21 mouse cellular contexts compared by ENCODE assay signal in the genomic region with DNA sequence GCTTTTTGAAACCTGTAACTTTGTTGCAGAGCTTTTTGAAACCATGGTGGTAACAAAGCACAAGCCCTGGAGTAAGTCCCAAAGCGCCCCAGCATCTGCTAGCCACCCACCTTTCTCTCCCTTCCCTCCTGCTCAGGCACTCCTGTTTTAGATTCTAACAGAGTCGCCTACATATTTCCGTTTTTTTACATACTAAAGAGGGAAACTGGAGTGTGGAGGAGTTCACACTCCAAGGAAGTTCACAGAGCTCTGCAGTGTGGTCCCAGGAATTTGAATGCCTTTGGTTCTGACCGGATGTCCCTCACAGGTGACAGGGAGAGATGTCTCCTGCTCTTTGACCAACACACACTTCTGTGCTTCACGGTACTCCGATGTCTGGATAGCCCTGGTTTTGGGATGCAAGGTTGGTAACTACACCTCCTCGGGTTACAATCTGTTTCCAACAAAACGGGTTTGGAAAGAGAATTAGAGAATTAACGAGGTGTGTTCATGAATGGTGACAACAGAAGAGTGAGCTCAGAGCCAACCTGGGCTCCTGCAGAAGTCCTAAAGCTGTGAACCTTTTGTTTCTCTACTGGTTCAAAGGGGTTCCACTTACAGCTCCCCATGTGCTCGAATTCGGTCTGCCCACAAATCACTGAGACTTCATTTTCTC.
DNase-seq lines count a peak whose midpoint lies in the region; ATAC-seq and TF ChIP-seq lines count a peak whose summit lies in the region.
"Had no signal": no experiment of that assay in that cellular context is flagged by ENCODE, and none has a peak within 500 bp of the region (broad histone marks: within the 10 kb centered on the region; RNA-seq: fewer than 3 reads in every experiment).

No protein-coding gene starts in this region.

- no peaks in the 10 kb centered on the region; the same call in 1 of the 2 replicates for H3K4me1 ChIP-seq in lung, embryonic 14.5 days (ENCODE audit: insufficient read depth)
- peaks cover 29% of the 10 kb centered on the region for H3K4me1 ChIP-seq in heart, embryonic 10.5 days
- H3K4me1 ChIP-seq in midbrain, embryonic 11.5 days (ENCODE audit: control insufficient read depth, insufficient read depth, low read length): peaks cover 13% of the 10 kb centered on the region

- H3K9me3 ChIP-seq in lung, embryonic 14.5 days (ENCODE audit: low read depth, low read length): no peaks in the 10 kb centered on the region
- H3K9me3 ChIP-seq in heart, embryonic 10.5 days: no peaks in the 10 kb centered on the region
- H3K9me3 ChIP-seq in midbrain, embryonic 11.5 days (ENCODE audit: control insufficient read depth, low read length): no peaks in the 10 kb centered on the region
- H3K9me3 ChIP-seq: embryonic facial prominence, embryonic 10.5 days; hindbrain, embryonic 13.5 days; kidney, embryonic 15.5 days; midbrain, embryonic 12.5 days had no signal

- no peak overlapping the region for H3K4me2 ChIP-seq in lung, embryonic 14.5 days
- no peak overlapping the region for H3K4me2 ChIP-seq in midbrain, embryonic 11.5 days
- H3K4me2 ChIP-seq: hindbrain, embryonic 13.5 days; kidney, embryonic 15.5 days; liver, embryonic 11.5 days; midbrain, embryonic 12.5 days had no signal

- DNase-seq in frontal cortex, postnatal 10 days (ENCODE audit: low spot score in 2 of 2): no peak
- DNase-seq in lung, embryonic 14.5 days: no peak
- no peak for DNase-seq in lung, postnatal 36 days
- peak; percentile 62 to 64 for DNase-seq in left cerebral cortex, postnatal 36 days (ENCODE audit: low spot score in 2 of 2)
- peak; percentile 88 for DNase-seq in telencephalon, adult 2 months (ENCODE audit: low read depth, low spot score)
- no peak for DNase-seq in heart, embryonic 10.5 days (ENCODE audit: low spot score)
- DNase-seq in midbrain, embryonic 11.5 days (ENCODE audit: low spot score, missing footprints): no peak
- DNase-seq: cerebellum, adult 11-12 months; cerebellum, postnatal 36 days; gastrocnemius, postnatal 10 days; heart, postnatal 14 days; lung, adult 2 months; thymus, postnatal 36 days had no signal

- H3K27me3 ChIP-seq in lung, embryonic 14.5 days (ENCODE audit: insufficient read depth, low read length): no peaks in the 10 kb centered on the region
- no peaks in the 10 kb centered on the region for H3K27me3 ChIP-seq in heart, embryonic 10.5 days (ENCODE audit: insufficient read depth, poor library complexity, severe bottlenecking)
- no peaks in the 10 kb centered on the region for H3K27me3 ChIP-seq in midbrain, embryonic 11.5 days (ENCODE audit: control insufficient read depth, insufficient read depth, low read length)
- H3K27me3 ChIP-seq: hindbrain, embryonic 13.5 days; kidney, embryonic 15.5 days; midbrain, embryonic 12.5 days had no signal

- no peak overlapping the region for H3K4me3 ChIP-seq in lung, embryonic 14.5 days (ENCODE audit: low read depth, low read length)
- H3K4me3 ChIP-seq in heart, embryonic 10.5 days: no peak overlapping the region
- H3K4me3 ChIP-seq in midbrain, embryonic 11.5 days (ENCODE audit: low read depth, low read length): no peak overlapping the region
- H3K4me3 ChIP-seq: embryonic facial prominence, embryonic 10.5 days; hindbrain, embryonic 13.5 days; kidney, embryonic 15.5 days; midbrain, embryonic 12.5 days had no signal

- no peaks in the 10 kb centered on the region for H3K36me3 ChIP-seq in lung, embryonic 14.5 days (ENCODE audit: insufficient read depth)
- no peaks in the 10 kb centered on the region for H3K36me3 ChIP-seq in heart, embryonic 10.5 days
- no peaks in the 10 kb centered on the region for H3K36me3 ChIP-seq in midbrain, embryonic 11.5 days (ENCODE audit: control insufficient read depth, insufficient read depth, low read length)
- H3K36me3 ChIP-seq: embryonic facial prominence, embryonic 10.5 days; hindbrain, embryonic 13.5 days; kidney, embryonic 15.5 days; midbrain, embryonic 12.5 days had no signal

- H3K9ac ChIP-seq in lung, embryonic 14.5 days: no peak overlapping the region
- H3K9ac ChIP-seq in midbrain, embryonic 11.5 days (ENCODE audit: low read length): no peak overlapping the region
- H3K9ac ChIP-seq: hindbrain, embryonic 13.5 days; kidney, embryonic 15.5 days; midbrain, embryonic 12.5 days had no signal

- TF ChIP-seq CTCF in lung, embryonic 14.5 days (IDR thresholded peaks at IDR 0.05; ENCODE audit: low read depth): no peak

- intact Hi-C loops in left cerebral cortex, postnatal 36 days (cut with DNase I): no loop called here

- 37% methylated on average over 11 of the region's 11 CpGs for WGBS in lung, embryonic 14.5 days
- 50% methylated on average over 11 of the region's 11 CpGs for WGBS in heart, embryonic 10.5 days
- 67% methylated on average over 11 of the region's 11 CpGs for WGBS in midbrain, embryonic 11.5 days

- H3K27ac ChIP-seq in lung, embryonic 14.5 days (ENCODE audit: low read depth): peak overlapping the region; percentile 18; the same call in 1 of the 2 replicates
- H3K27ac ChIP-seq in heart, embryonic 10.5 days: no peak overlapping the region
- no peak overlapping the region for H3K27ac ChIP-seq in midbrain, embryonic 11.5 days (ENCODE audit: low read depth, low read length)
- H3K27ac ChIP-seq: embryonic facial prominence, embryonic 10.5 days; hindbrain, embryonic 13.5 days; kidney, embryonic 15.5 days; macrophage had no signal

- peak; percentile 95 for ATAC-seq in frontal cortex, adult (ENCODE audit: low TSS enrichment)
- no peak for ATAC-seq in lung, embryonic 14.5 days (ENCODE audit: insufficient read depth)
- no peak for ATAC-seq in midbrain, embryonic 11.5 days (ENCODE audit: low FRiP score)
- ATAC-seq: forebrain, embryonic 14.5 days had no signal

Comparison
In these comparisons a context has a peak if more than half of its experiments do, and no peak if none do; other contexts are left out.
1. DNase-seq: peak in left cerebral cortex, postnatal 36 days (2 of 2) and telencephalon, adult 2 months (single experiment); none in frontal cortex, postnatal 10 days (0 of 2), lung, embryonic 14.5 days (single experiment), lung, postnatal 36 days (single experiment), heart, embryonic 10.5 days (single experiment) and midbrain, embryonic 11.5 days (single experiment).